Mouse (Mus musculus): ENCODE data around the gene Pemt.
A peak's percentile ranks its signal among the peaks of the same experiment; 100 is the strongest.
"Not testable (repeated sequence)": the region's sequence is repeated elsewhere in the genome, so short reads cannot be mapped to it uniquely, and the experiment has no call there.

The Pemt gene

DNA sequence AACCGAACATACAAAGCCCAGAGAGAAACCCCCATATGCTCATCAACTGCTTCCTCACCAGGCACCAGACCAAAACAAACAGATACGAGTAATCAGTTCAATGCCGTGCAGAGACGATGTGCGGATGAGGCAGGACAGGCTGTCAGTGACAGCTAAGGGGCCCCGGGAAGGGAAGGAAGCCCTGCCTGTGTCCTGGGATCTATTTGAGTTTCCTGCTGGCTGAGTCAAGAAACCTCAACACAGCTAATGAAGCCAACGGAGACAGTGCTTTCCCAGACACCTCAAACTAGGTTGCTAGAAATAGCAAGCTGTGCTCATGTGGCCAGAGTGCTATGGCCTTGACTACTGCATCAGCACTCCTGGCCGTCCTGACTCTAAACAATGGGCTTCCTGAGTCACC lies 54.9 kb downstream of the Pemt start:
- DNase-seq: no peak

DNA sequence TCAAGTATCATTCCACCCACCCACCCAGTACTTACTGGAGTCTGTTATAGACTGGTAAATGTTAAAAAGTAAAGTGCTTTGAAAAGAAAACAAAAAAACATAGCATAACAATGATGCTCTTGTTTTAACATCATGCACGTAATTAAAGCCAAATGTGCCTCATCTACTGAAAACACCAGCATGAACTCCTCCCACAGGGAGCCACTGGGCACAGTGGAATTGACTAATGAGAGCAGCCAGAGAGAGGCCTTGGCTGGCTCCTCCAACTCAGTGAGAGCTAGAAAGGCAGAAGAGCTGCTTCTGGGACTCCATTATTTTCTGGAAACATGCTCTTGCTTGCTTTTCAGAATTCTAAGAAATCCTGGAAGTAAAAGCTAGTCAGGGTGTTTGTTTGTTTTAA lies 56.9 kb downstream of the Pemt start:
- no peak for DNase-seq

DNA sequence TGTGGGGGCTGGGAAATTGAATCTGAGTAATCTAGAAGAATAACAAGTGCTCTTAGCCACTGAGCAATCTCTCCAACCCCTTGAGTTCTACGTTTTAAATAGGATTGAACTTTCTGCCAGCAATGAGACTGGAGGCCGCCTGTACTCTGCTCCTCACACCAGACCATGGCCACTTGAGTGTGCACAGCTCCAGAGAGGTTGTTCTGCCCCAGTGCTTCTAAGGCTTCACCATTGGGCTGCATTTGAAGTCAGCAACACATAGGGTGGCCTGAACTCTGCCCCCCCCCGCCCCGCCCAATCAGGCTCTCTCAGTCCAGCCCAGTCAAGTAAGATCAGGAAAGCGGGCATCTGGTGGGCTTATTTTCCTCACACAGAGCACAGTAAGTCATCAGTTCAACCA lies 68.5 kb downstream of the Pemt start:
- peak; percentile 69 for DNase-seq

DNA sequence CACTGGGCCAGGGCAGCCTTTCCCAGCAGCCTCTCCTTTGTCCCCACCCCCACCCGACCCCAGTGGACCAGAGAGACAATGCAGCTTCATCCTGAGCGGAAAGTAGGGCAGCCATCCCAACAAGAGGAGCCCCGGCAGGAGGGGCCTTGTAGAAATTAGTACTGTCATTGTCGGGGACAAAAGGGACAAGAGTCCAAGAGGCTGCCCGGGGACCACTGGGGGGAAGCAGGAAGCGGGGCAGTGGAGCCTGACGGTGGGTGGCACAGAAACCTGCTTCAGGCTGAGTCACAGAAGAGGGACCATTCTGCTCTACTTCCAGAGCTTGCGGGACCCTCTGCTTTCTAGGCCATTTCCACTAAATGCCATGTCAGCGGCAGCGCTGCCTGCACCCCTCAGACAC lies 71.0 kb downstream of the Pemt start:
- DNase-seq: no peak

DNA sequence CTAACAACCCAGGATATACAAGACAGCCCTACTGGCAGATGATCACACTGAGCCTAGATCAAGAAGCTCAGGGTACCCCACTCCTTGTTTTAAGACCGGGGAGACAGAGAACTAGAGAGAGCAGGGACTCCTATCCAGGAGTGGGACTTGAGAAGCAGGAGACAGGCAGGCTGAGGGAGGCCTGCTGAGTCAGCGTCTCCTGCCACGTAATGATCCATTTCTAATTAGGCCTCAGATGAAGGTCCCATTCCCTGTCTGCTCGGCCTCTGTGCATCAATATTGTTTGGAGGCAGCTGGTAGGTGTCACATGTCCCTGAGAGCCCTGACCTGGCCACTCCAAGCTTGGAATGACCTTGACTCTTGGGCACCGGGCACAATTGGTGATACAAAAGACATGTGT lies 72.9 kb downstream of the Pemt start:
- no peak for DNase-seq

DNA sequence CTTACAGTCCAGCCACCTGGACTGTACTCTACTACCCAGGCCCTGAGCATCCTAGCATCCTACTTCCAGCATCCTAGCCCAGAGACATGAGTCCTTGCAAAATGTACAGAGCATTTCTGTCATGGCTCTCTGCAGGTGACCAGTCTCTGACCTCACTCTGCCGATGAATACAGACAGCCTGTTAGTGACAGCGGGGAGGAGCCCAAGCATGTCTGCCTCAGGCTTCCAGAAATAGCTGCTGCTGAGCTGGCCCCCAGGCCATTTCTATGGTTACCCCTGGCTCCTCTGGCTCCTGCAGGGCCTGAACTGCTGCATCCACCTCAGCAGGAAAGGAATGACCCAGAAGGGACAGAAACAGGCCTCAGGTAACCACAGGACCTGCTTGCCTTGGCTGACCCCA lies 74.6 kb downstream of the Pemt start:
- DNase-seq: no peak

DNA sequence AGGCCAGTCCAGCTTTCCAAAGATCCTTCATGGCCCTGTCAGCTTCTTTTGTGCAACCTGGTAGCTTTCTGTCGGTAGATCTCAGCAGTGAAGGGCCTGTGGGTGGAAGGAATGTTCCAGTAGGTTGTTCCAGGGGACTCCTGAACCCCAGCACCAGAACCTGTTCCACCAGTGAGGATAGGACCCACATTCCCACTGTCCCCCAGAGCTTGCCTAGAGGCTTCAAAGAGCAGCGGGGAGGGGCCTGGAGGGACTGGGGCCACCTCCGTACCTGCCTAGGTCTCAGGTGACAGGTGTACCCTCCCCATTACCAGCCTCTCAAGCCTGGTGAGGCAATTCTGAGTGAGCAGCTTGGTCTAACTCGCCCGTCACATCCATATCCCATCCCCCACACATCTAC lies 75.5 kb downstream of the Pemt start:
- no peak for DNase-seq

DNA sequence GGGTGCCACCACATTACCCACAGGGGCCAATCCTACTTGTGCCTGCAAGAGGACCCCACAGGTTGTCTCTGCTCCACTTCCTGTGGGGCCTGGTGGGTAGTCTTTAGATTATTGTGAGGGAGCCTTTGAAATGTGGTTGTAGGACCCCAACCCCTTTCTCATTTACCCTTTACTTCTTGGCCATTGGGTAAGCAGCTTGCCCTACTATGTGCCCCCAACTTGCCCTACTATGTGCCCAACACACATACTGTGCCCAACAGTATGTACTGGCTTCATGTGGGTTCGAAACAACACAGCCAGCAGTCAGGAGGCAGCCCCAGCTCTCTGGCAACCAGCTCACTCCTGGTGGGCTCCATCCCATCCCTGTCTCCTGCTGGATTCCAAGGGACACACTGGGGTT lies 78.5 kb downstream of the Pemt start:
- DNase-seq: no peak

DNA sequence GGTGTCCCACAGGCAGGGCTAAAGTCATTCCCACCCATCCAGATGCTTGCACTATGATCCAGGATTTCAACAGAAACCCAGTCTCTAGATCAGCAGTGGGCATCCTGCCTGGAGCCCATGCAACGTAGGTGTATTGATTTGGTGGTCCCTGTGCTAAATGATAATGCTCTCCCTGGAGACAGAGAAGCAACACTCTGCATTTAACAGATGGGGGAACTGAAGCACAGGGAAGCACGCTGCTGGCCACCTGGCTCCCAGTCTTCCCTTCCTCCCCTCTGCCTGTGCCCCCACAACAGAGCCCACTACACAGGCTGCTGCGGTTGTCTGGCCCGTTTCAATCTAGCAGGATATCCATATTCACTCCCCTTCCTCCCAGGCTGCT lies 80.2 kb downstream of the Pemt start:
- DNase-seq: no peak

DNA sequence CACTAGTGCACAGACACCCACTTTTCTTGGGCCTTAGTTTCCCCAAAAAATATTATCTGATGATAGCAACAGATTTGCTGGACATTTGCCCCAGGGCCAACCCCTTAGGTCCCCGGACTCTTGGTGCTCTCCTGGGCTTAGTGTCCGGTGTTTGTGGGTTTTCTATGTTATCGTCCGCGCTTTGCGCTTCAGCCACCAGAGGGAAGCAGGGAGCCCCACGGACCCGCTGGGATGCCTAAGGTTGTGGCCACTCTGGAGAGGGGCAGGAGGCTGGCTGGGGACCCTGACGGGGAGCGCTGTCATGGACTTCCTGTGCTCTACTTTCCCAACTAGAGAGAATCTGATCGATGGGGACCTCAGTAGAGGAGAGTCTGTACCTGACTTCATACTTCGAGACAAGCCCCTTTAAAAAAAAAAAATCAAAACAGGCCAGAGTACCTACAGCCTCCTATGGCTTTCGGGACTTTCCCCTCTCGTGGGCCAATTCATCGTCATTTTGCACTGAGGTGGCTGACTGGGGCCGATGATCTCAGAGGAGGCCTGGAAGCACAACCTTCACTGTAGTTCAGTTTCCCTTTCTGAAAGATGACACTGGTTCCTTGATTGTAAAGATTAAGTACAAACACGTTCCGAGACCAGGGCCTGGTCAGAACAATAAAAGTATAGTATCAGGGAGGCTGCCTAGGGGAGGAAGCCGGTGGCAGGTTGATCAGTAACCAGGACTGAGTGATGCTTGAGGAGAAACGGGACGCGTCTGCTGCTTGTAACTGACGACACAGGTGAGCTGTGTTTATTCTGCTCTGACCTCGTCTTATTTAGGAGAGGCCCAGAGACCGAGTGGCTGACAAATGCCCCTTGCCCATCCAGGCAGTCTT lies 80.8 kb downstream of the Pemt start:
- peak; percentile 78 for DNase-seq

DNA sequence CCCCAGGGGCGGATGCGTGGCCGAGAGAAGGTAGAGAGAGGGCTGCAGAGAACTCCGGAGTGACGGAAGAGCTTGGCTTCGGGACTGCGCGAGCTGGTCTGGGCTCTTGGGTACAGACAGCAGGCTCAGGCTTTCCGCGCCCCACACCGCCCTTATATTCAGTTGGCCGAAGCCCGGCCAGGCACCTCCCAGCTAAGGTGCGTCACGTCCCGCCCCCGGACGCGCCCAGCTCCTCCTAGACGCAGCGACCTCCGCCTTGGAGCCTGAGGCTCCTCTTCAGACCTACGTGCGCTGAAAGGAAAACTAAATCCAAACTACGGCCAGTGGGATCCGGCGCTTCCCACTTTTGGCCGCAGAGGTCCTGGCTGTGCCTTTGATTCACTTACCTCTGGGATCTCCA lies 81.5 kb downstream of the Pemt start, which contains the start of gene Rasd1:
Gene Rasd1, minus strand, starts transcription at position 127 of the 400 bp plus-strand sequence.
- peak; percentile 87 for DNase-seq

DNA sequence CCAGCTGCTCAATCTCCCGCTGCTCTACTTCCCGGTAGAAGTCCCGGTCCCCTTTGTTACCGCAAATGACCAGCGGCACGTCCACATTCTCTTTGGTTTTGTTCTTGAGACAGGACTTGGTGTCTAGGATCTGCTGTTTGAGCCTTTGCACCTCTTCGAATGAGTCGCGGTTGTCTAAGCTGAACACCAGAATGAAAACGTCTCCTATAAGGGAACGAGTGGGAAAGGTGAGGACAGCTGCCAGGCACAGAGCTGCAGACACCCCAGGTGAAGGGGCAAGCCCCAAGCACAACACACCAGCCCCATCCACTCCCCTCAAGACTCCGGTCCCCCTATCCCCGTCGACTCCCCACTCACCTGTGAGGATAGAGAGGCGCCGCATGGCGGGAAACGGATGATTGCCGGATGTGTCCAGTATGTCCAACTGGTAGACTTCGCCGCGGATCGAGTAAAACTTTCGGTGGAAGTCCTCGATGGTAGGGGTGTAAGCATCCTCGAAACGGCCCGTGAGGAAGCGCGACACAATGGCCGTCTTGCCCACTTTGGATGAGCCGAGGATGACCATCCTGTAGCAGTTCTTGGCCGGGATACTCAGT lies 82.0 kb downstream of the Pemt start:
- DNase-seq: no peak

DNA sequence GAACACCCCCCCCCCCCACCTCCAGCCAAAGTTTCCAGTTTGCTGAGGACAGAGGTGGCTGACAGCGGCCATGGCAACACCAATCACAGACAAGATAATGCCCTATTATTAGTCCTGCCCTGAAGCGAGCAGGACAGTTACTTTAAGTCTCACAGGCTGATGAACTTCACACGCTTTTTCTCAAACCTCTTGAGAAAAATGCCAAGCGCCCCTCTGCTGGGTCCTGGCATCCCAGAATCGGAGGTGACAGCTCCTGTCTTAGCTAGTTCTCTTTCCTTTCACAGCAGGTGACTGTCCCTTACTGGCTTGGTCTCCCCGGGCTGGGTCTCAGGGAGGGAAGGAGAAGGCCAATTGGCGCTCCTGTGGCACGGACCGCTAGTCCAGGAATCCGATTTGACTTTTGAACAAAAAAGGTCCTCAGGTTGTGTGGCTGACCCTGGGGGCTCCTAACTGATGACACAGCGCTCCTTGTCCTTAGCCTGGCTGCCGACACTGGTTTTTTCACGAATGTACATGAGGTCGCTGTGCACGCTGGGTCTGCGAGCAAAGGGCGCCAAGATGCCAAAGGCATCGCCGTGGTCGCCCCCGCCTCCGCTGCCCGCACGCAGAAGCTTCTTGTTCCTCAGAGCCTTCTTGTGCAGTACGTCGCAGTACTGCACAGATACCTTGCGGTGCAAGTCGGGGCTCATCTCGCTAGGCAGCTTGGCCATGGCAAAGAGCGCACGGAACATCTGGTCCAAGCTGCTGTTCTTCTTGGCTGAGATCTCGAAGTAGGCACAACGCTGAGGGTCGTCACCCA lies 82.7 kb downstream of the Pemt start:
- DNase-seq: no peak

DNA sequence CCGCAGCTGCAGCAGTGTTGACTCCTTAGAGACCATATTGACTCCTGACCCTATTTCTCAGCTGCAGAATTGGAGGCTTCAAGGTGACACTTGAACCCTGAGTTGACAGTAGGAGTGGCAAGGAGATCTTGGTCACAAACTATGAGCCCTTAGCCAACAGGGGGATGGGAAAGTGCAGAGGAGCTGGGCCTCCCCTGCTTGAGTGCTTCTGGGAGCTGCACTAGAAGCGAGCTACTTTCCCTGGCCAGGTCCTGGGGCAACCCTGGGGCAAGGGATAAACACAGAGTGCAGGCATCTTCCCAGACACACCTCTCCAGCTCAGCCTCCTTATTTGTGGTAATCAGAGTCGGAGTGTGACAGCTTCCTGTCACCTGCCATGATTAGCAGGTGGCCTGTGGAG lies 83.7 kb downstream of the Pemt start:
- DNase-seq: no peak

DNA sequence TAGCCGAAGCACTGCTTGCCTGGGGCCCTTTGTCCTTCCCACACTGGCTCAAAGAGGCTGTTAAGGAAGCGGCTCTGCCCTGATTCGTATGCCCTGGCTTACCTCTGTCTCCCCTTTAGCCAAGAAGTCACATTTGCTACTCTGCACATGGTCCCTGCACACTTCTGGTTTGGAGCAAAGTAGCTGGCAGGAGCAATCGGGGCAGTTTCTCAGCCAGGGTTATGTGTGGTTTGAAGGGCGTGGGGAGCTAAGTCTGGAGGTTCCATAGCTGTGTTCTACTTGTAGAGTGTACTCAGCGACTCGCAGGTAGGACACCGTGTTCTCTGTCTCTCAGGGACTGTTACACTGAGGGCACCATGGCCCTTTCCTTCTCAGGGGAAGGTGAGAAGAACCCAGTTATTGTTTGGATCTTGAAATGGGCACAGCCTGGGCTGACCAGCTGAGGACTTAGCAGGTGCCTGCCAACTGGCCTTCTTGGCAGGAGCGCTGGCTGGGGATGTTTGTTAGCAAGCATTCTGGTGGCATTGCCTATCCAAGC lies 84.9 kb downstream of the Pemt start:
- DNase-seq: peak; percentile 54

DNA sequence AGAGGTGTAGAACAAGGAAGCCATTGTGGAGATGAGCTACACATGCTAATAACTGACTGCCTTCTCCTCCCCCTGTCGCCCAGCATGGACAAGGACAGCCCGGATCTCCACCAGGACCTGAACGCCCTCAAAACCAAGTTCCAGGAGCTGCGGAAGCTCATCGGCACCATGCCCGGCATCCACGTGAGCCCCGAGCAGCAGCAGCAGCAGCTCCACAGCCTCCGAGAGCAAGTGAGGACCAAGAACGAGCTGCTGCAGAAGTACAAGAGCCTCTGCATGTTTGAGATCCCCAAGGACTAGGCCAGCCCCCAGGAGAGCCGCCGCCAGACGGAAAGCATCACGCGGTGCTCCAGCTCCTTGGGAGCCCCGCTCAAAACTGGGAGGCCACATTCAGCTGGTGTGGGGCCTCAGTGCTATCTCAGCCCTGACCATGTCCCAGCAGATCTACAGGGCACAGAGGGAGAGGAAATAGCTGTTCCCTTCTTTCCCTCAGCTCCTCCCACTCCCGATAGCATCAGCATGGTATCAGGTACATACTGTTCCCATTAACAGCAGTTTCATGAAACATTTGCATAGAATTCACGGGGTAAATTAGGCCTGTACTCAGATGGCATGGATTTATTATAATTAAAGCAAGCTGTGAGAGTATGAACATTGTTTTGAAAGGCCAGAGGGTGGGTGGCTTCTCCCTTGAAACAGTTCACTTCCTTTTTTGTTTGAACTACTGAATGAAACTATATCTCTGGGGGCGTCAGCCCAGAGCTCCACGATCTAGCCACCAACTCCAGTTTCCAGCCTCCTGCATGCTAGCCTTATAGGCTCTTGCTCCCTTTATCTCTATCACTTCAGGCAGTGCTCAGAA lies 85.6 kb downstream of the Pemt start:
- DNase-seq: no peak

DNA sequence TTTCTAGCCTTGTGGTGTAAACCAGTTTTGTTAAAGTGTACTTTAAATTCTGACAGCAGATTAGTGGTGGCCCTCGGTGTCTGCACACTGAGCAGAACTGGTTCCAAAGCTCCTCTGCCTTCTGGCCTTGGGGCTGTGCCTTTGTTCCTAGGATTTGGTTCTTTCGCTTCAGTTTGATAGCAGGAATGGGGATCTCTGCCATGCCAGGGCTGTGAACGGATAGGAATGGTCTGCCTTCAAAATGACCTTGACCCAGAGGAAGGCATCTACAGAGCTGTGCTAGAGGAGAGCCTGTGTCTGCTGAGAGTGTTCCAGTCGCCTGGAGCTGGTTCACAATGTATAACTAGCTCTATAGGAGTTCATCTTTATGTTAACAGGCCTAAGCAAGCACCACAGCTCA lies 86.8 kb downstream of the Pemt start:
- DNase-seq: no peak

DNA sequence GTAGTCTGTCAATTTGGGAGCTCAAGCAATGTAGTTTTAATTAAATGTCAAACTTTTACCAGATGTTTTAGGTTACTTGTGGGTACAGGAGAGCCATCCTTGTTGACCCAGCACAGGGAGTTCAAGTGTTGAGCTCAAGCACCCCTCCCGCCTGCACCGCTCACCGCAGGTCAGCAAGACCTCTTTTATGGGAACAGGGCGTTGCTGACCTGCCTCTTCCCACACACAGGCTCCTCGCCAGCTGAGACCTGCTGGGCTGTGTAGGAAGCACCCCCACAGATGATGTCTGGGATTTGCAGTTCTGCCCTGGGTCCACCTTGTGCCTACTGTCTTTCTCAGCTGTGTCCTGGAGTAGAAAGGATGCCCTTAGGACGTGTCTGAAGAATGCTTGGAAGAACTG lies 89.5 kb downstream of the Pemt start:
- no peak for DNase-seq

DNA sequence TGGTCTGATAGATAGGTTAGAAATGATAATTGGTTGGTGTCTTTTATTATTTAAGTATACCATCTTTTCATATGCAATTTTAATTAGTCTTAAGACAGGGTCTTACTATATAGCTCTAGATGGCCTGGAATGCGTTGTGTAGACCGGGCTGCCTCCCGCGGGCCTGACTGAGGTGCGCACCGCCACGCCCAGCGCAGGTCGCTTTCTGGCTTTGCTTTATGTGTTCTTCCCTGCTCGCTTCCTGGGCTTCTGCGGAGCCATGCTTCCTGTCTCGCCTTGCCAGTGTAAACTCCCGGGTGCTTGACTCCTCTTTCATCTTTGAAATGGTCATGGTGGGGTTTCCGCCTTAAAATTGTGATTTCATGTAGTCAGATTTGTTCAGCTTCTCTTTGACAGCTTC lies 93.4 kb downstream of the Pemt start:
- DNase-seq: no peak

DNA sequence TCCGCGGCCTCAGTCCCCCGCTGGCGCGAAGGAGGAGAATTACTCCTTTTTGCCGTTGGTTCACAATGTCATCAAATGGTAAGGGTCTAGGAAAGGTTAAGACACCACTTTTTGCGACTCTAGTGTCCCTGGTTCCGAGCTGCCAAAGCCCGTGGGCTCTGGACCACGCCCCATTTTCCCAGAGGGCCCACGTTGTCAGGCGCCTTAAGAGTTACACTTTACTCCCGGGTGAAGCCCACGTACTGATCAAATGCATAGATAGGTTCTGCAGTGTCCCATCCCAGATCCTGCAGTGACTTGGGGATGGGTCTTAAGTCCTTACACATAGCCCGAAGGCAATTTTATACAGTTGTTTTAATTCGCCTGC lies 97.9 kb downstream of the Pemt start:
- no peak for DNase-seq

DNA sequence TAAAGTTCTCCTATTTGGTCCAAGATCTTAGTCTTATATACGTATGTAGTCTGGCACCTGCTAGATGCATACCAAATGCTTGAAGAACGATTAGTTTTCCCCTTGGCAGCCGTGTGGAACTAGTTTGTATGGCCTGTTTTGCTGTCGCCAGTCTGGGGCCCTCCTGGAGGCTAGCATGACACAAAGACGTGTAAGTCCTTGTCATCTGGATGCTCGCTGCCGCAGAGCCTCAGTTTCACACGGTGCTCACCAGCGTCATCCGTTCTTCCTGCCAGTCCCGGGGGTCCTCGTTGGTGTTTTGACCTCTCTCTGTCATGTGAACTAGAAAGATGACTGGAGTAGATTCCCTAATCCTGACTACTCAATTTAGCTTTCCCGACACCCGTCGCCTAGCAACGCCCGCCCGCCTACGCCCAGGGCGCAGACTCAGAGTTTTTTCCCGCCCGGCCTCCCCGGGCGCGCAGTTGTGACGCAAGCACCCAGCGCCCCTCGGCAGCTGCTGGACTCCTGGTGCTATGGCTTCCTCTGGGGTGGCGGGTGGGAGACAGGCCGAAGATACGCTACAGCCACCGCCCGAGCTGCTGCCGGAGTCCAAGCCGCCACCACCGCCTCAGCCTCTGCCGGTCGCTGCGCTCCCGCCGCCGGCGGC lies 98.4 kb downstream of the Pemt start, which contains the start of gene Med9:
Gene Med9, plus strand, starts transcription at position 455 of the 649 bp plus-strand sequence.
- peak; percentile 90 for DNase-seq

DNA sequence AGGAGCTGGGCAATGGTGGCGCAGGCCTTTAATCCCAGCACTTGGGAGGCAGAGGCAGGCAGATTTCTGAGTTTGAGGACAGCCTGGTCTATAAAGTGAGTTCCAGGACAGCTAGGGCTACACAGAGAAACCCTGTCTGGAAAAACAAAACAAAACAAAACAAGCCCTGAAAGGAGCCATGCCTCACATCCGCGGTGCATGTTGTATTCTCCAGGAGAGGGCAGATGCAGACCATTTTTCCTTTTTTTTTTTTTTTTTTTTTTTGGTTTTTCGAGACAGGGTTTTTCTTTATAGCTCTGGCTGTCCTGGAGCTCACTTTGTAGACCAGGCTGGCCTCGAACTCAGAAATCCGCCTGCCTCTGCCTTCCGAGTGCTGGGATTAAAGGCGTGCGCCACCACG lies 101.4 kb downstream of the Pemt start:
- not testable (repeated sequence) for DNase-seq
